Mouse (Mus musculus) retina, postnatal 7 days (tissue): Measurements from ENCODE around the gene Katnal1.

Source experiments
- DNase-seq: peaks from one replicate; pipeline ENCODE4 v3.0.0-alpha.2; 2012; ENCODE audit warnings: low read depth, low spot score

The Katnal1 gene

DNA sequence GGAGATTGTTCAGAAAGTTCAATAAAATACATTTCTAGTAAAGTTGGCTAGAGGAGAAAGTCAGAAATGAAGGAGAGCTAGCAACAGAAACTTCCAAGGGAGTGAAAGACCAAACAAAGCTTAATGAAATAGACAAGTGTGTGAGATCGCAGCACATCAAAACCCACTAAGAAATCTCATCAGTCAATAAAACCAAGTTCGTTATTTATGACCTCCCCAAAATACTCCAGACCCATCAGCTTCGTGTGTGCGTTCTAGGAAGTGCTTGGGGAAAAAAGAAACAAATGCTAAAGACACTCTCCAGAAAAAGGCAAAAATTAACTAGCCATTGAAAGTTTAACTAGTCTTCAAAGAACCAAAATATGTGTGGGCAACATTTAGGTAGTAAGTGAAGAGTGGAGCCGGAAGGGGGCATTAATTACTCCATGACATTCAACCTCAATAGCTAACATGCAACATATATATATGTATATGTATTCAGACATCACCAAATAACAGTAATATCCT, 1.4 kb downstream of the Katnal1 start:
- DNase-seq, result no peak

DNA sequence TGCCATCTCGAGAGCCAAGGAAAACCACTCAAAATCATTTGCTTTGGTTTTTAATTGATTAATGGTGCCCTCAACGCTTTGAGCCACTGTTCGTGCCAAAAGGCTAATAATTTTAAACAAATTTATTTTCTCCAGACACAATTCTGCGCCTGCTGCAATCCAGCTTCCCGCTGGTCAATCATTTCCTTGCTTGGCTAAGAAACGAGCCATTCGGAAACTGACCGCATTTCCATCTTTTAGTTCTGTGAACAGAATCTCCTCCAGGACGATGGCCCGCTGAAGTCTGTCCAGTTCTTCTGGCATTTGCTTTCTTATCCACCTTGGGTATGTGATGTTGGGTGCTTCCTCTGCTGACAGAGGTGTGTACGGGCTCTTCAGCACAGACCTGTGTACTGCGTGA, 4.5 kb downstream of the Katnal1 start:
- no peak for DNase-seq

DNA sequence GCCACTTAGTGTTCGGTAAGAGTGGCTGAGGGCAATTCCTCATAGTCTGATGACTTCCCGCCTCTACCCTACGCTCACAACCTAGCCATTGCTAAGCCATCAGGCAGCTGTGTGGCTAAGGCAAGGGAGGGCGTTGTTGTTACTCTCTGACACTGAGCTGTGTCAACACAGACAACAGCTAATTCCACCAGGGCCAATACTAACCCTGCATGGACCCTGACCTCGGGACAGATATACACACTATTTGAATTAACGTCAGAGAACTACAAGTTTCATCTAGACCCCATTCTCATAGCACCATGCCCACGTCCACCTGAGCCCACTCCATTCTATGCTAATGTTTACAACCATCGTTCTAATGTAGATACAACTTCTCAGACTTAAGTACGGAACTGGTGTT, 5.1 kb downstream of the Katnal1 start:
- no peak for DNase-seq

DNA sequence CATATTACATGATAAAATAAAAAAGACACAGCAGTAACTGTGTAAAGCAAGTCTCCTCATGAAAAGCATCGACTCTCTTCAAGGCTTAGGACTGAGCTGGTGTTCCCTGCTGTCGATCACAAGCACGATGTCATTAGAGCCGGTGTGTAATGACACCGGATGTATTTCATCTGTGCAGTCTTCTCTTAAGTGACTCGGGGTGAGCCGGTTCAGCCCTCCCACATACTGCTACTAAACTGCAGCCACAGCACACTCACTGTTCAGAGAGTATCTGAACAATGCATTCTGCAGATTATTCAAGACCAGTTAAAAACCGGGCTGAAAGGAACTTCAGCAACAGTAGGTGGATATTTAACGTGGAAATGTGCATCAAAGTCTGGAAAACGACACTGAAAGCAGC, 5.7 kb downstream of the Katnal1 start:
- no peak for DNase-seq

DNA sequence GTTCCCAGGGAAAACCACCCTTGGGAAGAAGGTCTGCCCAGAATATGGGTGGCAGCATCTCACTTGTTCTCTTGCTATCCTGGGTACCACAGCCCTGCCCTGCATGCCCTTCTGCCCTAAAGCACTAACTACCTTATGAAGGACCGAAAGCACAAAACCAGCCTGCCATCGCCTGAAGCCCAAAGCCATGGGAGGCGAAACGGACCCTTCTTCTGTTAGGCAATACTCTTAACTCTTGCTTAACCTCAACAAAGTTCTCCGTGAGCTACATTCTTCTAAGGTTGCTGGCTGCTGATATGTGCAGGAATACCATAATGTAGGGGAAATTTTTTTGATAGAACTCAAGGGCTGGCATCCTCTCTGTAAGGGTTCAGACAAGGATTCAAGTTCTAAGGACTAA, 6.3 kb downstream of the Katnal1 start:
- DNase-seq, result no peak

DNA sequence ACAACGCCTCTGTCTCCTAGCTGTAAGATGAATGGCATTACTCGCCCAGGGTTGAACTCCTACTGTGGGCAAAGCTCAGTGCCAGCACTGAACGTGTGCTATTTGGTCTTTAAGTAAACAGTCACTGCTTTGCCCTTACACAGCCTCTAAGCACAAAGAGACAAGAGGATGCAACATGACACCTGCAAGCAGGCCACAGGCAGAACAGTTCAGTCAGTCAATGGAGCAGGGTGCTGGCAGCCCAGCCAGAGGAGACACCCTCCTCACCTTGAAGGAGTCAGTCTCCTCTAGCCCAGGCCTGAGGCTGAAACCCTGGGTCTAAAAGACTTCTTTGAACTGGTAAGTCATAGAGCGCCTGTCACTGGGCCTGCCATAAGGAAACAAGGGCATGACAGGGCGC, 11.1 kb downstream of the Katnal1 start:
- no peak for DNase-seq

DNA sequence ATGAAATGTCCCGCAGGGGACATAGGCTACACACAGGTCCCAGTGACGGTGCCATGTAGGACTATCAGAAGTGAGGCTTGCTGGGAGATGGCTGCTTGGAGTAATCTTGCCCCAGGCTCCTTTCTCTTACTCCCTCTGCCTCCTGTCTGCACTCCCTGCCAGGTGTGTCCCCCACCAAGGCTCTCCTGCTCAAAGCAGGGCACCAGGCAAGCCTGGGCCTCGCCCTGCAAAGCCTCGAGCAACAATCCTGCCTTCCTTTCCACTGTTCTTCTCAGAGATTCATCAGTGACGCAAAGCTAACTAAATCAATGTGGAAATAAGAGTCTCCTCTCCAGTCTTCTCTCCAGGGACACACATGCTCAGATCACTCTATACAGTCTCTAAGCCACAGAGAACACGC, 12.3 kb downstream of the Katnal1 start:
- no peak for DNase-seq

DNA sequence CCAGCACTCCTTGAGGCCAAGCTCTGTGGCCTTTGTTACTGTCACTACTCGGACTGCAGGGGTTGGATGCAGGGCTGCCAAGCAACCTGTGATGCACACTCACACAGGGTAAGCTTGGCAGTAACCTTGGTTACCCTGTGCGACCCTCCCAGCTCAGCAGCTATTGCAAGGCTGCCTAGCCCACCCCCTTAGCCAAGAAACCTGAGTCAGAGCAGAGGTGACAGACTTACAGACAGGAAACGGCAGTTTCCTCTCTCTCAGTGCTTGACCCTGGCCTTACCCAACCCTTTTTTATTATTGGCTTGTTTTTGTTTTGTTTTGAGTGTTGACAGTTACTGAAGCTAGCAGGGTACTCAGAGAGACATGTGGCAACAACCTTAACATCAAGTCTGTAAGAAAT, 16.9 kb downstream of the Katnal1 start:
- DNase-seq, result no peak

DNA sequence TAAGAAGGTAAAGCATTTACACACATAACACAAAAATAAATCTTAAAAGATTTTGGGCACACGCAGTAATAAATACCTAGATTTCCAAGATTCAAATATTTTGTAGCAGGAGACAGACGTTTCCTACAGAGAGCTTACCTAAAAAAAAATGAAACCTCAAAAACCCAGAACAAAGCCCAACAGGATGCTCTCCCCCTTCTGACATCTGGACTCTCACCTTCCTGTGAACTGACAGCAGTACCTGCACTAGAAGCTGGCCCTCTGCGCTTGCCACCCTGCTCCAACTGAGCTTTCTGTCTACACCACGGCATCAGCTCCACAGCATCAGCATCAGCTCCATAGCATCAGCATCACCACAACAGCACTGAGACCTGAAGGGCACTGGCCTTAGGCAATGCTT, 19.1 kb downstream of the Katnal1 start:
- no peak for DNase-seq

DNA sequence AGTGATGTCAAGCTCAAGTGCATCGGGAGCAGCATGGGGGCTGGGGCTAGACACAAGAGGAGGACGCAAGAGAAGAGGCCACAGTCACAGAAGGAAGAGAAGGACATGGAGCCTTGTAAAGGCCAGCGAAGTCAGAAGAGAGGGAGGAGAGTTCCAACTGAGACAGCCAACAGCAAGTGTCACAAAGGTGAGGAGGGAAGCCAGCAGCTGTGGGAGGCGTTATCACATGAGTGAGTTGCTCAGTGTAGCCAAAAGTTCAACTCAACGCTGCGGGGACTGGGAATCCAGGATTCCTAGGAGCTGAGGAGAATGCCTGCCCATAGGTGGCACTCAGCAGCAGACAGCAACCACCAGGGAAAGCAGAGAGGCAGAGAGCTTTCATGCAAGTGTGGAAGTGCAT, 19.7 kb downstream of the Katnal1 start:
- no peak for DNase-seq

DNA sequence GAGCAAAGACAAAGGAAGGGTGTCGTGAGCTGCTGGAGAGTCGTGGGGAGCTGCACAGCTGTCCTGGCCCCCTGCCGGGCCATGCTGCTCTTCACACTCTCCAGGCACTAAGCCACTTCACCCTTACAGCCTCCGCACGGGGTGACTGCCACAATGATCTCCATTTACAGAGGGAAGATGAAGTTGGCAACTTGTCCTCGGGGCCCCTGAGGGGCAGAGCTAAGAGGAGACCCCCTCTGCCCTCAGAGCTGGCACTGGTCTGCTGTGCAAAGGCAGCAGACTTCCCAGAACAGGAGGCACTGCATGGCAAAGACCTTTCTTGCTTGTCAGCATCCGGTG, 20.1 kb downstream of the Katnal1 start:
- no peak for DNase-seq

DNA sequence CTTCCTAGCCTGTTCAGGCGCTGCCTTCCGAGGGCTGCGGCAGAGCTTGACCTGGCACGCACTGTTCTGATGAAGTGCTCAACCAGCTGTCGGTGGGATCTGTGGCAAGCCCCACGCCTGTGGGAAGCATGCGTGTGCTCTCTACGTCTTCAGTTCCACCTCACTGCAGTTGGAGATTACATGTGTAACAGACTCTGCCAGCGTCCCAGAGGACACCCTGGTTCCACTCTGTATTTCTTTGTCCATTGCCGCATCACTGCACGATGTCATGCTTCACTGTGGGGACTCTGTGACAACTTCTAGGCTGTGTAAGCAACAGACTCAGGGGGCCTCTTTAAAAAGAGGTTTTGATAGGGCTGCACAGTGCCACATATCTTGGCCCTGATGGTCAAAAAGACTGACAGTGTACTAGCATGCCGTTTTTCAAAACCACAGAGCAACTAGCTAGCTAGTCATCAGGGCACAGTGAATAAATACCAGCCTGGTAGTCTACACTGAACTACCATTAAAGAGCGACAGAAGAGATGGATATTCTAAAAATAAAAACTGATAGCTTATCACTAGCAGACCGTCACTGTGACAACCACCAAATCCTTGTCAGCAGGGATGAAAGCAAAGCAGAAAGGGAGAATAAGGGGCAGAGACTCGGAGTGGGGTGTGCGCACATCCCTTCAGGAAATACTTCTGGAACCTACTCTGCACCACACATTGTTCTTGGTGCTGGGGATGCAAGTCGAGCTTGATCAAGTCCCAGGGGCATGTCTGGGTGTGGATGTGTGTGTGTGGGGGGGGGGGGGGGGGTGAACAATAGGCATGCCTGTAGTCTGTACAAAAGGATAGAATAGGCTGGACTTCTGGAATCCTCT, 20.7 kb downstream of the Katnal1 start:
- DNase-seq, result no peak

DNA sequence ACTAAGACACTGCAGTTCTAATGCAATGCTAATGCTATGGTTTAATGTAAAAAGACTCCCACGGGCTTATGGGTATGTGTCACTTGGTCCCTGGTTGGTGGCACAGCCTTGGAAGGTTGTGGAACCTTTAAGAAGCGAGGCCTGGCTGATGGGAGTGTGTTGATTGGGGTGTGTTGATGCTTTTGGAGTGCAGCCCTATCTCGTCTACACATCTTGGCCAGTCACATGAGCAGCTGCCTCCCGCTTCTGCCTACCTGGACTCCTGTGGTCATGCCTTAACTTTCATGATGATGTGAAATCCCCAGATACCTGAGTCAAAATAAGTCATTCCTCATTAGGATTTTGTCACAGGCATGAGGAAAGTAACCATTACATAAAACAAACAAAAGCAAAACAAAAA, 22.8 kb downstream of the Katnal1 start:
- DNase-seq, result no peak

DNA sequence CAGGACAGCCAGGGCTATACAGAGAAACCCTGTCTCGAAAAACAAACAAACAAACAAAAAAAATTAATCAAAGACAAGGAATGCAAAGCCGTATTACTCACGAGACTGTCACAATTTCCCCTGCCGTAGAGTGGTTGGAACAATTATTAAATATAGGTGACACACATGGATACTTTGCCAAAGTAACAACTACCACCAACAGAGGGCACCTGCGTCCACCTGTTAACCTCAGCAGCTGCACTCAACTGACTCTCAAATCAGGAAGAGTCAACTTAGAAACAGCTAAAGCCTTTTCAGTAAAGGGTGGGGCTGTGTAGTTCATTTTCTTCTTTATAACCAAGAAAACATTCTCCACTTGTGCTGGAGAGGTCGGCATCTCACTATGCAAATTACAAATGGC, 24.3 kb downstream of the Katnal1 start:
- DNase-seq, result no peak

DNA sequence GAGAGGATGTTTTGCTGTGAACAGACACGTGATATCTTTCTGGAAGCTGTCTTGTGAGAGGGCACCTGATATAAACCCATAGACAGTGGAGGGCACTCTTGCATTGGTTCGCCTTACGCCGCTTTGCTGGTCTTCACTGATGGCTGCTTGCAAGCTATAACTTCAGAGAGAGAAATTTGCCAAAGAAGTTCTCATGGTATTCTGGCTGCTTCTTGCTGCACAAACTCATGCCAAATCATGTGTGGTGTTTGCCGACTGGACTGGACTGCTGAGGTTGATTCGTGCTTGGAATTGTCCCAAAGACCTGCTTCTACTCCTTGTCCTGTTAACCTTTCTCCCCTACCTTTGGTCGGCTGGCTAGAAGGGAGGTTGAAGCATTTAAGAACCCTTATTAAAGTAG, 29.8 kb downstream of the Katnal1 start:
- no peak for DNase-seq

DNA sequence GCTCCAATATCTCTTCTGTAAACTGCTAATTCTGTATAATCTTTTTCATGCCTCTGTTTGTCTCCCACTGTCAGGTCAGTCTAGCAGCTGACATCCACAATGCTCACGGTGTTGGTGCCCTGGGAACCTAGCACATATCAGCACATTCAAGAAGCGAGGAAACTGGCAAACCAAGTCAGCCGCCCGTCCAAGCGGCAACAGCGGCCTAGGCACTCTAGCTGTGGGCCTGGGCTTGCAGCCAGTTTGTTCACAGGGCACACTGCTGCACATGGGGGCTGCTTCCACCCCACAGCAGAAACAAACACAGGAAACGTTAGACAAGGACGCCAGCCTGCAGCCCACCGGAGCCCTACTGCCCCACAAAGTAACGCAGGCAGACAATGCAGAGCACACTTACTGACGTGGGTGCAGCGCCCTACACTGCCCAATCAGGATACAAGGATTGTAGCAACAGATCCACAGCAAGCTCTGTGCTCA, 31.1 kb downstream of the Katnal1 start:
- no peak for DNase-seq

DNA sequence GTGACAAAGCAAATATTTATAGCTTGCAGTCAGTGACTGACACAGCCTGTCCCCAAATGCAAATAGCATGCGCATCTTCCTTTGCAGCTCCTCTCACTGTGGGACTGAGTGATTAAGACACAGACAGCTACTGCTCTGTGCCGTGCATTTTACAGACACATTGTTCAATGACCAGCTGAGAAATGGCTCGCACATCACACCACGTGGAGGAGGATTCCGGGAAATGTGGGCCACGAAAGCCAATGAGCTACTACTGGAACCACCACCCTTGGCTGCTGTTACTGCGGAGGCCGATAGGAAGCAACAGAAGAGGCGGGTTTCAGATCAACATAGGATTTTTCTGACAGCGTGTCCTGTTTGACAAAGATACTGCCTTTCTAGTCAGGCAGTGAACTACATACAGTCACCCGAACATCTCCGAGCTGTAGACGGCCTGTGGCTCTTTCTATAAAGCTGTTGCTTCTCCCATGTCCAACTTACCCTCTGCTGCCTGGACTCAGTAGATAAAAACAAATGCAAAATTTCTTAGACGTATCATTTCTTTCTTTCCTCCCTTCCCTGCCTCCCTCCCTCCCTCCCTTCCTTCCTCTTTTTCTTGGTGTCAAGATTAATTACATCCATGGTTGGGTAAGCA, 31.9 kb downstream of the Katnal1 start:
- DNase-seq, result no peak

DNA sequence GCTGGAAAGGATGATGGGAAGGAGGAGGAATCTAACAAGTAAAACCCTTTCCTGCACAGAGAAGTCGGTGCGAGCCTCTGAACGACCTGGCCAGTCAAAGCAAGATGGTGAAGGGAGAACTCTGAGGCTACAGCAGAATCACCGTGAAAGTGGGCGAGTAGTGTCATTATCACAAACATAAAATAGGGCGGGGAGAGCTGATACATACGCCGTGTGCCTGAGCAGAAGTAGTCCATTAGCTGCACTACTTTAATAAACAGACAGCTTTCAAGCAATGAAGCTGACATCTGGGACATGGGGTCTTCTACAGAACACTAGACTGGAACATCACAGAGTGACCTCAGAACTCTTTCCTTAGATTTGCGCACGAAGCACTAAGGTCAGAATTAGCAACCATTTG, 32.6 kb downstream of the Katnal1 start:
- no peak for DNase-seq

DNA sequence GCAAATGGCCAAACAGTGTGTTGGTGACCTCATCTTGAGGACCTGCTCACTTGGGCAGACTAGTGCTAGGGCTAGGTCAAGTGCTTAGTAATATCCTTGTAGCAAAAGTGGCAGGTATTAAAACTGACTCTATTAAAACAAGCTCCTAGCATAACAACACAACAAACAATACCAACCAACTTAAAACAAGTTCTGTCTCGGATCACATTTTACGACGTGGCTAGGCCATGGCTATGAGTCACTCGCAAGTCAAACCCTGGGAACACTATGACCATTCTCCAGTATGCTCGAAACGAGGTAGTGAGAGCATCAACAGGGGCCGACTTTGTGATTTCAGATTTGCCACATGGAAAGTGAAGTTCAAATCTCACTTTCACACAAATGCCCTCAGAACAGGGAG, 33.3 kb downstream of the Katnal1 start:
- DNase-seq, result no peak

DNA sequence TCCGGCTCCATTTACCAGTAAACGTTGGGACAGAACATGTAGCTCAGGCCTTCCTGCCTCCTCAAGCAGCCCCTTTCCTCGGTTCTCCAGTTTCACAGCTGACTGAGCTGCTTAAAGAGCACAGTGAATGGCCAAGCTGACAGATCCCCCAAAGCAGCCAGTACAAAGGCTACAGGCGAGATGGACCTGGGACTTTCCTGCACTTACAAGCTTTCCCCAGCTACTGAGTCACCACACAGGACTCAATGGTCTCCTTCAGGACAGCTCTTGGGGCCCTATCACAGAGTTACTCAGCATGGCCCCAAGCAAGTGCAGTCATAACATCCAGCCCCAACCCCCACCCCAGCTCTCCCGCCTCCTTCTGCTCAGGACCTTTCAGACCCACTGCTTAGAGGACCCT, 34.1 kb downstream of the Katnal1 start:
- DNase-seq, result no peak

DNA sequence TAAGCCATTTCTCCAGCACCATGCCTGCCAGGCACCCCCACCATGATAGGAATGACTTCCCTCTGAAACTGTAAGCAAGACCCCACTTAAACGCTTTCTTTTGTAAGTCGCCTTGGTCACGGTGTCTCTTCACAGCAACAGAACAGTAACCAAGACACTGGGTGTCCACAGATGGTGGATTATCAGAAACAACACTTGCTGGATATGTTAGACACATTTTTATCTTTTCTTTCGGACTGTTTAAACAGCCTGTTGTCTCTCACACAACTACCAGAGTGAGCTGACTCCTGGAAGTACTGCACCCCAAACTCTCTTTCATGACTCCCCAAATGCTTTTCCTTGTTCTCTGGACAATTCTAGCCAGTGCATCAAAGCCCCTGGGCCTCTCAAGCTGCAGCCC, 38.9 kb downstream of the Katnal1 start:
- no peak for DNase-seq

DNA sequence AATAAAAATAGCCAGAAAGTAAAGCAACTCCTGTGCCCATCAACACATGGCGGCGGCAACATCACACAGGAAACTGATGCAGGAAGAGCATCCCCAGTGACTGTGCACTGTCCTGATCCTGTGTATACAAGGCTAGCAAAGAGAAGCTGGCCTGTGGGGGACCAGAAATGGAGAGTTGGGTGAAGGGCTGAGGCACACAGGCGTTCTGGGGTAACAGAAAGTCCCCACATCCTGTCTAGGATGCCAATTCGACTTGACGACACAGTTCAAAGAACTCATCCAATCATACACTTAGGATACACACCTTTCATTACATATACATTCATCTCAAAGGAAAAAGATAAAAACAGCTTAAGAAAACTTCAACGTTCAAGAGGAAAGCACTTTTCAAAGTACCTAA, 41.1 kb downstream of the Katnal1 start:
- no peak for DNase-seq
